Mouse (Mus musculus): ENCODE data around the gene Gm19426. TPM values are rescaled to one million over a fixed set of nuclear protein-coding genes. Genes with fewer than 3 reads are reported as not detected.
"Not testable (repeated sequence)": the region's sequence is repeated elsewhere in the genome, so short reads cannot be mapped to it uniquely, and the experiment has no call there.

Gene Gm19426
- polyA plus RNA-seq, 1 experiment from 2014 or later = 8.5 TPM

- H3K4me3 ChIP-seq = peak overlapping the region; percentile 50
- WGBS = 10% methylated on average over 7 of the region's 7 CpGs
- H3K4me2 ChIP-seq = peak overlapping the region; percentile 69
- H3K9ac ChIP-seq = peak overlapping the region; percentile 62
- peaks cover 6% of the 10 kb centered on the region for H3K36me3 ChIP-seq
- no peaks in the 10 kb centered on the region for H3K9me3 ChIP-seq (replicated peaks)
- 0 out of 2 replicates have a peak, but pooled peaks cover 3% of the 10 kb centered on the region for H3K27me3 ChIP-seq (replicated peaks)
- H3K4me1 ChIP-seq (replicated peaks) = peaks cover 67% of the 10 kb centered on the region
- peak overlapping the region; percentile 58 for H3K27ac ChIP-seq (ENCODE audit: poor library complexity, severe bottlenecking)
- peak; percentile 77 for ATAC-seq (ENCODE audit: insufficient number of reproducible peaks, low FRiP score)
Measured at GRCm38 (mm10) chr2:84735346-84735920, 8.0 kb downstream of the Gm19426 start.

DNA sequence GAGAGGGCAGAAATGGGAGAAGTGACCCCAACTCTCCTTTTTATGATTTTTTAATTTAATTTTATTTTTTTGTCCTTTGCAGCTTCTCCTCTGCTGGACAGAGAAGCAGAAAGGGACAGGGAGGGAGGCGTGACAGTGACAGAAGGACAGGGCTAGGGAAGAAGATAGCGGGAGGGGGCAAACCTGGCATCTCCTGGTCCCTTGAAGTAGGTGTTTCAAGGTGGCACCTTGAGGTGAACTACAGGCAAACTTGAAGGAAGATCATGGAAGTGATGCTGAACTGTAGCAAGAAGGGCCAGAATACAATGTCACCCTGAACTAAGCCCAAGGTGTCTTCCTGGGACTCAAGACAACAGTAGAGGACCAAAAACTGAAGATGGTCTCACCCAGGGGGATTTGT lies 8.5 kb downstream of the Gm19426 start:
- ATAC-seq (ENCODE audit: insufficient number of reproducible peaks, low FRiP score) = no peak
- Histone ChIP-seq H3K4me2 (peak overlapping the region; percentile 69), H3K27me3 (replicated peaks) (0 out of 2 replicates have a peak, but pooled peaks cover 3% of the 10 kb centered on the region), H3K4me3 (peak overlapping the region; percentile 50), H3K36me3 (peaks cover under 1% of the 10 kb centered on the region; the same call in 1 of the 2 replicates), H3K9me3 (replicated peaks) (no peaks in the 10 kb centered on the region), H3K9ac (peak overlapping the region; percentile 62), H3K27ac (ENCODE audit: poor library complexity, severe bottlenecking) (peak overlapping the region; percentile 58), H3K4me1 (replicated peaks) (peaks cover 62% of the 10 kb centered on the region)
- 0% methylated on average over 2 of the region's 2 CpGs for WGBS

DNA sequence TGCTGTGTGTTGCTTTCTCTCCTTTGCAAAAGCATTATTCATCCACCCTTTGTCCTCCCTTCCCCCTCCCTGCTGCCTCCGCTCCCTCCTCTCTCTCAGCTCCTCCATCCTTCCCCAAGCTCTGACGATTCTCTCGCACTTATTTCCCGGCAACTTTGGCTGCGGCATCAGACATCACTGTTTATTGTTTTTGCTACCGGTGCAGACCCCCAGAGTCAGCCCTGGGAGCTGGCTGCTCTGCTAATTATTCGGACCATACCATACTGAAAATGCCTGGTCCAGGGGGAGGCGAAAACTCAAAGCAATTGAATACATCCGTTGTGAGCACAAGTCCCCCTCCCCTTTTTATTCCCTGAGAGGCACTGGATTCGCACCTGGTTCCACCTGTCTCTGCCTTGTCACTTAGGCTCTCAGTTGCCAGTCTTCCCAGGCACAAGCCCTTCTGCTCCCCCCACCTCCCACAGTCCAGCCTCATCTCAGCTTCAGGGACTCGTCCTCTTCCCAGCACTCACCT lies 9.0 kb downstream of the Gm19426 start:
- Histone ChIP-seq H3K4me3 (peak overlapping the region; percentile 50), H3K36me3 (no peaks in the 10 kb centered on the region), H3K9me3 (replicated peaks) (no peaks in the 10 kb centered on the region), H3K27me3 (replicated peaks) (0 out of 2 replicates have a peak, but pooled peaks cover 3% of the 10 kb centered on the region), H3K9ac (peak overlapping the region; percentile 62), H3K4me1 (replicated peaks) (peaks cover 57% of the 10 kb centered on the region), H3K27ac (ENCODE audit: poor library complexity, severe bottlenecking) (no peak overlapping the region), H3K4me2 (peak overlapping the region; percentile 69)
- no peak for ATAC-seq (ENCODE audit: insufficient number of reproducible peaks, low FRiP score)
- WGBS = 2% methylated on average over 11 of the region's 11 CpGs

DNA sequence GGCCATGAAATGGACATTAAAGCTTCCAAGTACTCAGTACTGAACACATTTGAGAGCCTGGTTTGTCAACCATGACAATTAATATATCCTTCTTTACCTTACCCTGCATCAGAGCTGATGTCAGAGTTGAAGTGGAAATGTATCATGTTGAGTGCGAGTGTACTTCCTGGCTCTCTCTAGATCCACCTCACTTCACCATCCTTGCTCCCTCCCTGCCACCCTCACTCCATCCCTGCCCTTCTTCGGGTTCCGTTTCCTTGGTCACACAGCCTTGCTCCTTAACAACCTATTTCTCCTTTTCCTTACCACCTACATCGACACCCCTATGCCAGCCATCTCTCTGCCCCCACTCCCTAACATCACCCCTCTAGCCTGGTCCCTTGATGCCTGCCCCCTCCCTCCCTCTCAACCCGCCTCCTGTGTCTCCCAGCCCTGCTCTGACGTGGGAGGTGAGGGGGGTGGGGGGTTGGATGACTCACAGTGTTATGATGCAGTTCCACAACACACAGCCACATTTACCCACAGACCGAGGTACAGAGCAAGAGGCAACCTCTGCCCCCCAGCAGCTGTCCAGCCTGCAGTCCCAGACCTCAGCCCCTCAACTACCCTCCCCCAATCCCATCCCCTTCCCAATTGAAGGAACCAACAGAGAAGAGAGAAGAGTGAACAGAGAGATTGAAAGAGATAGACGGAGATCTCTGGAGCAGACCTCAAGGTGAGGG lies 9.7 kb downstream of the Gm19426 start, which contains the start of gene Ypel4:
TSS of gene Ypel4 (plus strand) at position 480 of the 722 bp plus-strand sequence.
- H3K36me3 ChIP-seq = no peaks in the 10 kb centered on the region
- peak within 1 kb of the TSS; percentile 50 for H3K4me3 ChIP-seq
- H3K4me2 ChIP-seq = peak within 1 kb of the TSS; percentile 69
- H3K27ac ChIP-seq (ENCODE audit: poor library complexity, severe bottlenecking) = peak within 1 kb of the TSS; percentile 58; the same call in 1 of the 2 replicates
- peaks cover 51% of the 10 kb centered on the region for H3K4me1 ChIP-seq (replicated peaks)
- peak within 1 kb of the TSS; percentile 62 for H3K9ac ChIP-seq
- no peaks in the 10 kb centered on the region for H3K9me3 ChIP-seq (replicated peaks)
- ATAC-seq (ENCODE audit: insufficient number of reproducible peaks, low FRiP score) = peak; percentile 77
- H3K27me3 ChIP-seq (replicated peaks) = 0 out of 2 replicates have a peak, but pooled peaks cover 3% of the 10 kb centered on the region
- 4% methylated on average over 8 of the region's 8 CpGs for WGBS

DNA sequence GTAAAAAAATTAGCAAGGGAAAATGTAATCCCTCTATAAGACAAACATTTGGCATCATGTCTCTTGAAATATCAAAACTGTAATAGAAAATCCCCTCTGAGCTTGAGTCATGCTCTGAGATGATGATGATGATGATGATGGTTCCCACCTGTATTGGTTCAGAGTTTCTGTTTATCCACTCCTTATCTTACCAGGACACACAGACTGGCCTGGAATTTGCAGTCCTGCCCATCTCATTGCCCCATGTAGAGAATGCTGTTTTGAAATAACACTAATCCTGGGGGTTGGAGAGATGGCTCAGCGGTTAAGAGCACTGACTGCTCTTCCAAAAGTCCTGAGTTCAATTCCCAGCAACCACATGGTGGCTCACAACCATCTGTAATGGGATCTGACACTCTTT lies 11.1 kb downstream of the Gm19426 start:
- WGBS = 62% methylated on average over 1 of the region's 1 CpGs
- Histone ChIP-seq H3K27ac (ENCODE audit: poor library complexity, severe bottlenecking) (no peak overlapping the region), H3K9ac (no peak overlapping the region), H3K4me1 (replicated peaks) (peaks cover 37% of the 10 kb centered on the region), H3K9me3 (replicated peaks) (no peaks in the 10 kb centered on the region), H3K4me3 (no peak overlapping the region), H3K4me2 (no peak overlapping the region), H3K36me3 (no peaks in the 10 kb centered on the region), H3K27me3 (replicated peaks) (0 out of 2 replicates have a peak, but pooled peaks cover 3% of the 10 kb centered on the region)
- no peak for ATAC-seq (ENCODE audit: insufficient number of reproducible peaks, low FRiP score)

DNA sequence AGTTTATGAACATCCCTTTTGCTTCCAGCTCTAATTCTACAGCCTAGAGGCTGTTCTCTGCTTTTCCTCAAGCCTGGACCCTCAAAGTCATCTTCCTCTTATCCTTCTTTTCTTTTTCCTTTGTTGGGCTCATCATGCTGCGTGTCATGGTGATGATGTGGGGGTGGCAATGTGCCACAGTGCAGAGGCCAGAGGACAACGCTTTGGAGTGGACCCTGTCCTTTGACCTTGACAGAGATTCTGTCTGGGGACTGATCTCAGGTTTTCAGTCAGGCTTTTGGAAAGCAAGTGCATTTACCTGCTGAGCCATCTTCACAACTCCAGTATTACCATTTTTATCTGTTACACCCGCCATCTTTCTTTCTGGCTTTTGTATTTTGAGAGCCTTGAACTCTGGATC lies 12.2 kb downstream of the Gm19426 start:
- ATAC-seq (ENCODE audit: insufficient number of reproducible peaks, low FRiP score) = no peak
- WGBS = 74% methylated on average over 3 of the region's 3 CpGs
- no peaks in the 10 kb centered on the region for H3K9me3 ChIP-seq (replicated peaks)
- no peak overlapping the region for H3K27ac ChIP-seq (ENCODE audit: poor library complexity, severe bottlenecking)
- no peaks in the 10 kb centered on the region for H3K36me3 ChIP-seq
- peaks cover 31% of the 10 kb centered on the region for H3K4me1 ChIP-seq (replicated peaks)
- no peak overlapping the region for H3K9ac ChIP-seq
- H3K4me2 ChIP-seq = no peak overlapping the region
- no peak overlapping the region for H3K4me3 ChIP-seq
- no peaks in the 10 kb centered on the region for H3K27me3 ChIP-seq (replicated peaks)

- ATAC-seq (ENCODE audit: insufficient number of reproducible peaks, low FRiP score); H3K9ac ChIP-seq; H3K27ac ChIP-seq (ENCODE audit: poor library complexity, severe bottlenecking); H3K27me3 ChIP-seq (replicated peaks); H3K9me3 ChIP-seq (replicated peaks); H3K4me3 ChIP-seq; H3K4me2 ChIP-seq: not testable (repeated sequence)
- H3K4me1 ChIP-seq (replicated peaks) = peaks cover 17% of the 10 kb centered on the region
- H3K36me3 ChIP-seq = peaks cover 21% of the 10 kb centered on the region
- WGBS = 78% methylated on average over 5 of the region's 5 CpGs
Measured at GRCm38 (mm10) chr2:84728191-84728590, 15.3 kb downstream of the Gm19426 start.

GRCm38 (mm10) chr2:84727172-84727858 lies 16.1 kb downstream of the Gm19426 start, which contains the start of gene Clp1:
Gene Clp1 (minus strand): TSS chr2:84727350.
- Histone ChIP-seq H3K4me2 (peak within 1 kb of the TSS; percentile 81), H3K4me1 (replicated peaks) (peaks cover 17% of the 10 kb centered on the region), H3K9ac (peak within 1 kb of the TSS; percentile 82), H3K27me3 (replicated peaks) (no peaks in the 10 kb centered on the region), H3K27ac (ENCODE audit: poor library complexity, severe bottlenecking) (peak within 1 kb of the TSS; percentile 88), H3K9me3 (replicated peaks) (no peaks in the 10 kb centered on the region), H3K4me3 (peak within 1 kb of the TSS; percentile 67), H3K36me3 (peaks cover 23% of the 10 kb centered on the region)
- WGBS = under 1% methylated on average over 39 of the region's 39 CpGs
- peak; percentile 98 for ATAC-seq (ENCODE audit: insufficient number of reproducible peaks, low FRiP score)

DNA sequence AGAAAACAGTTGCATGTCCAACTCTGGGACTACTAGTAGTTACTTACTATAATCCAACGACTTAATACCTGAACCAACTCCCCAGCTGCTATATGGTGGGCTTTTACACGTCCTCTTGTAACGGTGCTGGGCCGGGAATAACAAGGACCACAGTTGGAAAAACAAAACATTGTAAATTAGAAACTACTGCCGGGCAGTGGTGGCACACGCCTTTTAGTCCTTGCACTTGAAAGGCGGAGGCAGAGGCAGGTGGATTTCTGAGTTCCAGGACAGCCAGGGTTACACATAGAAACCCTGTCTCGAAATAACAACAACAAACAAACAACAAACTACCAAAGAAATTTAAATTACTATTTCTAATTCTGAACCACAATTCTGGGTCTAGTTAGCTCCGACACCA lies 16.7 kb downstream of the Gm19426 start:
- Histone ChIP-seq H3K27ac (ENCODE audit: poor library complexity, severe bottlenecking) (no peak overlapping the region), H3K9me3 (replicated peaks) (no peaks in the 10 kb centered on the region), H3K4me3 (peak overlapping the region; percentile 67), H3K27me3 (replicated peaks) (no peaks in the 10 kb centered on the region), H3K36me3 (peaks cover 26% of the 10 kb centered on the region), H3K4me1 (replicated peaks) (peaks cover 17% of the 10 kb centered on the region), H3K9ac (peak overlapping the region; percentile 82), H3K4me2 (peak overlapping the region; percentile 81)
- ATAC-seq (ENCODE audit: insufficient number of reproducible peaks, low FRiP score) = no peak
- 3% methylated on average over 9 of the region's 9 CpGs for WGBS

GRCm38 (mm10) chr2:84725770-84726169 lies 17.7 kb downstream of the Gm19426 start:
- H3K27ac ChIP-seq (ENCODE audit: poor library complexity, severe bottlenecking) = no peak overlapping the region
- H3K27me3 ChIP-seq (replicated peaks) = no peaks in the 10 kb centered on the region
- WGBS = 90% methylated on average over 10 of the region's 10 CpGs
- peaks cover 17% of the 10 kb centered on the region for H3K4me1 ChIP-seq (replicated peaks)
- peaks cover 33% of the 10 kb centered on the region for H3K36me3 ChIP-seq
- H3K9me3 ChIP-seq (replicated peaks) = no peaks in the 10 kb centered on the region
- ATAC-seq (ENCODE audit: insufficient number of reproducible peaks, low FRiP score) = no peak
- peak overlapping the region; percentile 81 for H3K4me2 ChIP-seq
- no peak overlapping the region for H3K4me3 ChIP-seq
- peak overlapping the region; percentile 41; the same call in 1 of the 2 replicates for H3K9ac ChIP-seq

DNA sequence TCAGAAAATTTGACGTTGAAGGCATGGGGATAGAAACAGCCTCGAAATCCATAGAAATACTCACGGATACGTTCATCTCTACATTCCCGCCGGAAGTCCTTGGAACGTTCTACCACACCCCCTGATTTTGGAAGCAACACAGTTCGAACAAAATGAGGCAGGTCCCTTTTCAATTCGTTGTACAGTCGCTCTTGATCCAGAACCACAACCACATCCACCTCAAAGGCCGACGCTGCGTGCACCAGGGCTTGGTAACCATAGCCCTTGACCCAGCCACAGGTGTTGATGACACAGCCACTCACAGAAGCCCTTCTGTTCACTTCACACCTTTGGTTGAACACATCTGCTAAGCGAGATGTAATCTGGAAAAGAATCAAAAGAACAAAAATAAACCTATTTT lies 19.6 kb downstream of the Gm19426 start:
- Histone ChIP-seq H3K9ac (no peak overlapping the region), H3K27me3 (replicated peaks) (no peaks in the 10 kb centered on the region), H3K4me3 (no peak overlapping the region), H3K36me3 (peaks cover 33% of the 10 kb centered on the region), H3K9me3 (replicated peaks) (no peaks in the 10 kb centered on the region), H3K4me2 (no peak overlapping the region), H3K27ac (ENCODE audit: poor library complexity, severe bottlenecking) (no peak overlapping the region), H3K4me1 (replicated peaks) (peaks cover 17% of the 10 kb centered on the region)
- WGBS = 91% methylated on average over 14 of the region's 14 CpGs
- no peak for ATAC-seq (ENCODE audit: insufficient number of reproducible peaks, low FRiP score)
